In the genomic region with DNA sequence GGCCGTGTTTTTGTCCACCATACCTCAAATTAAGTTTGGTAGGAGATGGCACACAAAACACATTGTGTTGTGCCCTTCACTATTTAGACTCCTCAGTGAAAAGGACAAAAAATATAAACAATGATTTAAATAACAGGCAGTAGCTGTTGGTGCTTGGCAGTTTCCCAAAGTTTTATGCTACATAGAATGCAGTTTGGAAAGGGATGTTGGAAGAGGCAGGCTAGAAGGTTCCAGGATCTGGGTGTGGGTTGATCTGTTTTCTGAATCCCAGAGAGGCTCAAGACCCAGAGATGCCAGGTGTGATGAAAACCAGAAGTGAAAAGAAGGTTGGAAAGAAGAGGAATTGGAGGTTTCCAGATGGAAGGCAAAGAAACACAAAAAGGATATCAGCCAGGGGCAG, we compare ENCODE assay signal across 26 mouse cellular contexts.
DNase-seq lines count a peak whose midpoint lies in the region; ATAC-seq and TF ChIP-seq lines count a peak whose summit lies in the region.
"Had no signal": no experiment of that assay in that cellular context is flagged by ENCODE, and none has a peak within 500 bp of the region (broad histone marks: within the 10 kb centered on the region; RNA-seq: fewer than 3 reads in every experiment).

No protein-coding gene starts in this region.

- H3K36me3 ChIP-seq in embryonic facial prominence, embryonic 14.5 days (ENCODE audit: control insufficient read depth, insufficient read depth, low read length): no peaks in the 10 kb centered on the region
- no peaks in the 10 kb centered on the region for H3K36me3 ChIP-seq in embryonic facial prominence, embryonic 10.5 days (replicated peaks)
- H3K36me3 ChIP-seq in intestine, embryonic 15.5 days: no peaks in the 10 kb centered on the region
- H3K36me3 ChIP-seq in intestine, embryonic 16.5 days (ENCODE audit: control insufficient read depth, insufficient read depth, low read length): no peaks in the 10 kb centered on the region
- no peaks in the 10 kb centered on the region for H3K36me3 ChIP-seq in lung, postnatal 0 days (ENCODE audit: insufficient read depth, low read length)
- H3K36me3 ChIP-seq: embryonic facial prominence, embryonic 12.5 days; forebrain, embryonic 12.5 days; forebrain, embryonic 15.5 days; heart, embryonic 13.5 days had no signal

- H3K9ac ChIP-seq in embryonic facial prominence, embryonic 14.5 days (ENCODE audit: low read depth, low read length): no peak overlapping the region
- H3K9ac ChIP-seq in intestine, embryonic 15.5 days: no peak overlapping the region
- no peak overlapping the region for H3K9ac ChIP-seq in intestine, embryonic 16.5 days (ENCODE audit: low read depth, low read length)
- H3K9ac ChIP-seq in lung, postnatal 0 days (replicated peaks; ENCODE audit: low read depth): no peak overlapping the region
- H3K9ac ChIP-seq: embryonic facial prominence, embryonic 12.5 days; forebrain, embryonic 12.5 days; forebrain, embryonic 15.5 days; heart, embryonic 13.5 days; hindbrain, embryonic 14.5 days had no signal

- H3K4me2 ChIP-seq in embryonic facial prominence, embryonic 14.5 days (ENCODE audit: low read depth, low read length): no peak overlapping the region
- H3K4me2 ChIP-seq in intestine, embryonic 15.5 days (replicated peaks): no peak overlapping the region
- H3K4me2 ChIP-seq in intestine, embryonic 16.5 days (ENCODE audit: low read depth, low read length): no peak overlapping the region
- H3K4me2 ChIP-seq in lung, postnatal 0 days (replicated peaks; ENCODE audit: low read depth, low read length): no peak overlapping the region
- H3K4me2 ChIP-seq: embryonic facial prominence, embryonic 12.5 days; forebrain, embryonic 12.5 days; forebrain, embryonic 15.5 days; heart, embryonic 13.5 days; hindbrain, embryonic 14.5 days had no signal

- H3K27ac ChIP-seq in embryonic facial prominence, embryonic 14.5 days (replicated peaks; ENCODE audit: low read depth, low read length): no peak overlapping the region
- H3K27ac ChIP-seq in embryonic facial prominence, embryonic 10.5 days (replicated peaks): no peak overlapping the region
- peak overlapping the region; percentile 22; the same call in 1 of the 2 replicates for H3K27ac ChIP-seq in intestine, embryonic 15.5 days
- H3K27ac ChIP-seq in intestine, embryonic 16.5 days (ENCODE audit: low read length): no peak overlapping the region
- no peak overlapping the region for H3K27ac ChIP-seq in lung, postnatal 0 days (ENCODE audit: low read length)
- H3K27ac ChIP-seq: embryonic facial prominence, embryonic 12.5 days; forebrain, embryonic 12.5 days; forebrain, embryonic 15.5 days; gastrocnemius, adult 2 months; heart, embryonic 13.5 days; hindbrain, embryonic 14.5 days; hindbrain, postnatal 0 days had no signal

- no peak for ATAC-seq in embryonic facial prominence, embryonic 14.5 days (ENCODE audit: low read depth)
- ATAC-seq in intestine, embryonic 15.5 days: no peak
- no peak for ATAC-seq in intestine, embryonic 16.5 days
- no peak for ATAC-seq in lung, postnatal 0 days
- ATAC-seq: activated CD4-positive, CD25-positive, alpha-beta regulatory T cell, adult 4 months; forebrain, embryonic 15.5 days; hindbrain, postnatal 0 days had no signal

- TF ChIP-seq CTCF in lung, postnatal 0 days (IDR thresholded peaks at IDR 0.05): no peak

- DNase-seq in embryonic facial prominence, embryonic 14.5 days (ENCODE audit: low spot score): peak; percentile 25
- no peak for DNase-seq in embryonic facial prominence, embryonic 10.5 days (ENCODE audit: low spot score)
- peak; percentile 11 for DNase-seq in lung, postnatal 0 days (ENCODE audit: low spot score)
- DNase-seq in lung, postnatal 25 days (ENCODE audit: low spot score): no peak
- peak; percentile 7 for DNase-seq in right cerebral cortex, postnatal 25 days
- no peak for DNase-seq in right cerebral cortex, postnatal 10 days (ENCODE audit: low spot score in 2 of 2)
- DNase-seq: adrenal gland, adult 8-10 months; adrenal gland, postnatal 25 days; cerebellum, adult 18-20 months; cerebellum, adult 9-10 months; cerebellum, postnatal 14 days; gastrocnemius, adult 2 months; gastrocnemius, postnatal 14 days; heart, adult 18-20 months; heart, postnatal 14 days; heart, postnatal 4 days had no signal

- no peaks in the 10 kb centered on the region for H3K27me3 ChIP-seq in embryonic facial prominence, embryonic 14.5 days (replicated peaks; ENCODE audit: control insufficient read depth, insufficient read depth, low read length)
- H3K27me3 ChIP-seq in embryonic facial prominence, embryonic 10.5 days (replicated peaks; ENCODE audit: low read depth, poor library complexity, severe bottlenecking): no peaks in the 10 kb centered on the region
- H3K27me3 ChIP-seq in intestine, embryonic 15.5 days (replicated peaks): no peaks in the 10 kb centered on the region
- H3K27me3 ChIP-seq in intestine, embryonic 16.5 days (replicated peaks; ENCODE audit: control insufficient read depth, insufficient read depth, low read length): no peaks in the 10 kb centered on the region
- no peaks in the 10 kb centered on the region for H3K27me3 ChIP-seq in lung, postnatal 0 days (replicated peaks; ENCODE audit: insufficient read depth, low read length)
- H3K27me3 ChIP-seq: embryonic facial prominence, embryonic 12.5 days; forebrain, embryonic 12.5 days; forebrain, embryonic 15.5 days; heart, embryonic 13.5 days had no signal

- no peaks in the 10 kb centered on the region for H3K4me1 ChIP-seq in embryonic facial prominence, embryonic 14.5 days (ENCODE audit: control insufficient read depth, insufficient read depth, low read length)
- no peaks in the 10 kb centered on the region for H3K4me1 ChIP-seq in embryonic facial prominence, embryonic 10.5 days
- H3K4me1 ChIP-seq in intestine, embryonic 15.5 days (replicated peaks): 0 out of 2 replicates have a peak, but pooled peaks cover 3% of the 10 kb centered on the region
- no peaks in the 10 kb centered on the region for H3K4me1 ChIP-seq in intestine, embryonic 16.5 days (ENCODE audit: control insufficient read depth, insufficient read depth, low read length)
- no peaks in the 10 kb centered on the region for H3K4me1 ChIP-seq in lung, postnatal 0 days (ENCODE audit: insufficient read depth, low read depth, low read length)
- H3K4me1 ChIP-seq: embryonic facial prominence, embryonic 12.5 days; forebrain, embryonic 12.5 days; heart, embryonic 13.5 days had no signal

- H3K4me3 ChIP-seq in embryonic facial prominence, embryonic 14.5 days (ENCODE audit: low read depth, low read length): no peak overlapping the region
- no peak overlapping the region for H3K4me3 ChIP-seq in embryonic facial prominence, embryonic 10.5 days
- no peak overlapping the region for H3K4me3 ChIP-seq in intestine, embryonic 15.5 days (replicated peaks)
- no peak overlapping the region for H3K4me3 ChIP-seq in intestine, embryonic 16.5 days (ENCODE audit: low read length)
- no peak overlapping the region for H3K4me3 ChIP-seq in lung, postnatal 0 days (ENCODE audit: low read depth, low read length)
- H3K4me3 ChIP-seq: embryonic facial prominence, embryonic 12.5 days; erythroblast, embryonic 14.5 days; forebrain, embryonic 12.5 days; forebrain, embryonic 15.5 days; gastrocnemius, adult 2 months; heart, embryonic 13.5 days had no signal

- WGBS in embryonic facial prominence, embryonic 14.5 days: 88% methylated on average over 1 of the region's 1 CpGs
- 85% methylated on average over 1 of the region's 1 CpGs for WGBS in embryonic facial prominence, embryonic 10.5 days
- WGBS in intestine, embryonic 15.5 days: 67% methylated on average over 1 of the region's 1 CpGs
- WGBS in intestine, embryonic 16.5 days: 71% methylated on average over 1 of the region's 1 CpGs
- 59% methylated on average over 1 of the region's 1 CpGs for WGBS in lung, postnatal 0 days

- TF ChIP-seq EP300 in lung, postnatal 0 days (IDR thresholded peaks at IDR 0.05): no peak

- H3K9me3 ChIP-seq in embryonic facial prominence, embryonic 14.5 days (ENCODE audit: control insufficient read depth, low read length): no peaks in the 10 kb centered on the region
- no peaks in the 10 kb centered on the region for H3K9me3 ChIP-seq in embryonic facial prominence, embryonic 10.5 days
- H3K9me3 ChIP-seq in intestine, embryonic 15.5 days: no peaks in the 10 kb centered on the region
- no peaks in the 10 kb centered on the region for H3K9me3 ChIP-seq in intestine, embryonic 16.5 days (ENCODE audit: control insufficient read depth, low read length)
- H3K9me3 ChIP-seq in lung, postnatal 0 days (ENCODE audit: low read length): no peaks in the 10 kb centered on the region
- H3K9me3 ChIP-seq: embryonic facial prominence, embryonic 12.5 days; forebrain, embryonic 12.5 days; forebrain, embryonic 15.5 days; heart, embryonic 13.5 days had no signal

Comparison
In these comparisons a context has a peak if more than half of its experiments do, and no peak if none do; other contexts are left out.
1. DNase-seq: peak in embryonic facial prominence, embryonic 14.5 days (single experiment), lung, postnatal 0 days (single experiment) and right cerebral cortex, postnatal 25 days (single experiment); none in embryonic facial prominence, embryonic 10.5 days (single experiment), lung, postnatal 25 days (single experiment) and right cerebral cortex, postnatal 10 days (0 of 2).